Mouse (Mus musculus) liver, embryonic 11.5 days (tissue): ENCODE data around the gene Sdf4. TPM values are rescaled to one million over a fixed set of nuclear protein-coding genes. Genes with fewer than 3 reads are reported as not detected.

Experiments
- ATAC-seq: fragments of 200-750 bp; cut with Nextera tagmentation; replicated peaks from 2 replicates; pipeline ENCODE4 v1.8.0; 2017; ENCODE audit warnings: moderate number of reproducible peaks, mild to moderate bottlenecking, moderate TSS enrichment, moderate library complexity; ENCODE audit not compliant: low FRiP score
- DNase-seq: peaks from one replicate; pipeline ENCODE4 v3.0.0-alpha.2; 2017; ENCODE audit warnings: low spot score
- H3K27ac ChIP-seq: fragments of 300-500 bp; sonication (generic); 2 replicates; pipeline ENCODE4 v1.5.1; 2014; ENCODE audit warnings: mild to moderate bottlenecking, low read depth, low read length, control low read depth
- H3K27me3 ChIP-seq: fragments of 300-500 bp; sonication (generic); replicated peaks from 2 replicates; pipeline ENCODE4 v1.6.1; 2014; ENCODE audit warnings: low read length, mixed read lengths; ENCODE audit not compliant: control insufficient read depth, insufficient read depth
- H3K36me3 ChIP-seq: fragments of 300-500 bp; sonication (generic); 2 replicates; pipeline ENCODE4 v1.6.1; 2014; ENCODE audit warnings: mild to moderate bottlenecking, low read length, moderate library complexity, mixed read lengths; ENCODE audit not compliant: control insufficient read depth, insufficient read depth
- H3K4me1 ChIP-seq: fragments of 300-500 bp; sonication (generic); replicated peaks from 2 replicates; pipeline ENCODE4 v1.6.1; 2014; ENCODE audit warnings: low read length, mixed read lengths; ENCODE audit not compliant: control insufficient read depth, insufficient read depth
- H3K4me2 ChIP-seq: fragments of 300-500 bp; sonication (generic); 2 replicates; pipeline ENCODE4 v1.6.1; 2014; ENCODE audit warnings: mild to moderate bottlenecking, control low read depth, moderate library complexity
- H3K4me3 ChIP-seq: fragments of 300-500 bp; sonication (generic); 2 replicates; pipeline ENCODE4 v1.5.1; 2014; ENCODE audit warnings: low read depth, low read length, control low read depth
- H3K9ac ChIP-seq: fragments of 300-500 bp; sonication (generic); 2 replicates; pipeline ENCODE4 v1.6.1; 2014; ENCODE audit warnings: low read depth, low read length, control low read depth
- H3K9me3 ChIP-seq: fragments of 300-500 bp; sonication (generic); 2 replicates; pipeline ENCODE4 v1.6.1; 2016; ENCODE audit warnings: low read length, inconsistent platforms, mixed read lengths; ENCODE audit not compliant: control insufficient read depth
- WGBS: fragments of 180-500 bp; shearing (Covaris S2); extraction: QIAGEN DNeasy Blood & Tissue Kit; methylation state at CpG from one replicate; pipeline ENCODE4 v1.1.7; 2014; 5-methylcytosine and 5-hydroxymethylcytosine counted together
- polyA plus RNA-seq: library from polyadenylated mRNA; unstranded; fragments of >200 nt; fragmentation: Nextera tagmentation; extraction: Ambion mirVana; gene quantifications from 2 replicates; pipeline ENCODE4 v1.2.1, GENCODE M21; 2014

Gene Sdf4
- polyA plus RNA-seq, 1 experiment from 2014 or later = 130 TPM

DNA sequence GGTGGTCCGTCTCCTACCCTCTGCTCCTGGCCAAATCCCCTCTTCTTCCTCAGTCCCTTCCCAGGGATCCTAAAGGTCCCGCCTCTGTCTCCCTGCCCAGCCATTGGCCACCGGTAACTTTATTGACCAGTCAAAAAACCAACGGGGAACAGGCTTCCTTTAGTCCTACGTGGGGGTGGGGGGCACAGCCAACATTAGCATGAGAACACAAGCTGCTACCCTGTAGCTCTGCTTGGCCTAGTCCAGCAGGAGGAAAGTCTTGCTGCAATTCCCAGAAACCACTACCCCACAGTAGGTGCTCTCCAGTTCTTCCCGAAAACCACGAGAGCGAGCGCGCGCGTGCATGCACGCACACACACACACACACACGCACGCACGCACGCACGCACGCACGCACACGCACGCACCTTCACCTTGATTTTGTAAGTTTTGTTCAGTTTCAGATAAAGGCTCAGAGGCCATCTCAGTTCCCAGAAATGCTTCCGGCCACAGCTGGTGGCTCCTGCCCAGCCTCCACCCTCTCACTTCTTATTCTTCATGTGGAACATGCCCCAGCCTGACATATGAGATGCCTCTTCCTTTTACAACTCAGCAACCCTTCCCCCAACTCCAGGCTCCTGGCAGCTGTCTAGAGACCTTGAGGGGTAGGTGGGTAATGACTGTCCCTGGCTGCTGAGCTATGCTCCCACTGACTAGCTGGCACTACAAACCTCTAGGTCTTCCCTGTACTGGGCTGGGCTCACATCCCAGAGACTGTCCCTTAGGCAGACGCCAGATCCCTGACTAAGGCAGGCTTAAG is 39.1 kb downstream of the Sdf4 start:
- peaks cover 26% of the 10 kb centered on the region for H3K27me3 ChIP-seq
- H3K9me3 ChIP-seq = no peaks in the 10 kb centered on the region
- peak; percentile 70 for ATAC-seq
- peak overlapping the region; percentile 51 for H3K4me3 ChIP-seq
- DNase-seq = peak; percentile 73
- peaks cover 17% of the 10 kb centered on the region for H3K4me1 ChIP-seq
- peak overlapping the region; percentile 80; the same call in 1 of the 2 replicates for H3K27ac ChIP-seq
- no peaks in the 10 kb centered on the region for H3K36me3 ChIP-seq
- WGBS = 3% methylated on average over 24 of the region's 24 CpGs
- peak overlapping the region; percentile 58 for H3K4me2 ChIP-seq
- peak overlapping the region; percentile 63 for H3K9ac ChIP-seq

DNA sequence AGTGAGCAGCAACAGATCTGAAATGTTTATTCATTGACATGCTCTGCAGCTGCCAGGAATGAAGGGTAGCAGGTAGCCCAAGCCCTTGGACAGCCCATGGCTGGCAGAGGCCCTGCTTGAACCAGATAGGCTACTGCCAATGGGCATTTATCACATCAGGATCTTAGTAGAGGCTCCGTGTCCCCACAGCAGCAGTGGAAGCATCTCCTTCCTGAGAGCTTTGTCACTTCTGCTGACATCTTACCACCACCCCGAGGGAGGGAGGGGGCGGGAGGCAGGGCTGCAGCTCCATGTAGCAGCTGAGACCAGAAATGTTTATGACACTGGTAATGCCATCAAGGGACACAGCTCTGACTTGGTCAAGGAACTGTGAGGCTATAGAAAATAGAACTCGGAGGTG is 40.2 kb downstream of the Sdf4 start:
- Histone ChIP-seq H3K36me3 (no peaks in the 10 kb centered on the region), H3K27ac (no peak overlapping the region), H3K4me1 (peaks cover 17% of the 10 kb centered on the region), H3K9me3 (no peaks in the 10 kb centered on the region), H3K27me3 (peaks cover 26% of the 10 kb centered on the region), H3K4me2 (no peak overlapping the region), H3K9ac (no peak overlapping the region), H3K4me3 (no peak overlapping the region)
- no peak for DNase-seq
- no peak for ATAC-seq
- whole genome bisulfite sequencing = 67% methylated on average over 4 of the region's 4 CpGs

DNA sequence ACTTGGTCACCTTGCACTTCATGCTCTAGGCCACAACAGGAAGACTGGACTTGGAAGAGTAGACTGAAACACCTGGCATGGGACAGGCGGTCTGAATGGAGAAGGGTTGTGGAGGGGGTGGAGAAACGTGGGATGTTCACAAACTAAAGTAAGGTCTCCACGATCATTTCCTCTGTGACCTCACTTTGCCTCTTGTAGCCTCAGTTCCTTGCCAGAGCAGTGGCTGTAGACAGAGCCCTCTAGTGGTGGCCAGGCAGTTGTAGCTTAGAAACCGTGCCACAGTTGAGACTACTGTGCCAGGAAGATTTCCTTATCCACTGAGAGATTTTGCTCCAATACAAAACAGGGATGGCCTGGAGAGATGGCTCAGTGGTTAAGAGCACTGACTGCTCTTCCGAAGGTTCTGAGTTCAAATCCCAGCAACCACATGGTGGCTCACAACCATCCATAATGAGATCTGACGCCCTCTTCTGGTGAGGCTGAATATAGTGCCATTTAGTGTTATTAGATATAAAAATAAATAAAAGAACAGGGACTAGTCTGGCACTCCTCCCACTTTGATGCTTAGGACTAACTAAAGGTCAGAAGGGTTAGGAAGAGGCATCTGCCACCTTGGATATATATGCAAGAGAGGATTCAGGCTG is 40.9 kb downstream of the Sdf4 start:
- Histone ChIP-seq H3K4me3 (no peak overlapping the region), H3K36me3 (no peaks in the 10 kb centered on the region), H3K27ac (no peak overlapping the region), H3K9me3 (no peaks in the 10 kb centered on the region), H3K4me2 (no peak overlapping the region), H3K9ac (no peak overlapping the region), H3K4me1 (peaks cover 17% of the 10 kb centered on the region), H3K27me3 (peaks cover 26% of the 10 kb centered on the region)
- WGBS = 38% methylated on average over 6 of the region's 6 CpGs
- DNase-seq (no peak), ATAC-seq (no peak; the same call in 1 of the 2 replicates)

DNA sequence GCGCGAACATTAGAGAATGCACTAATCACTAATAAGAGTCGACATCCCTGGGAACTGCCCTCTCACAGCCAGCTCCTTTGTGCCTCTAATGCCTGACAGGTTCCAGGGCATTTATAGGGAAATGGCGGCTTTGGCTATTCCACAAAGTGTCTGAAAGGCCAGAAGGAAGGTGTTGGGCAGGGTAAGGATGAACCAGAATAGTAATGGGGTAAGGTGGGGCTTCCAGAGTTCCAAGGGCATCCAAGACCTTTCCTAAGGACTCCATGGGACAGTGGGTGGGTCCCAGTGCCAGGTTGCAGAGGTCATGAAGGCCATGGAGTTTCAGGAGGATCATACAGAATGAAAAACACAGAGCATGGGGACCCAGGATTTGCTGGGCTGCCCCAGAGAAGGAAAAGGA is 41.6 kb downstream of the Sdf4 start:
- Histone ChIP-seq H3K27me3 (peaks cover 26% of the 10 kb centered on the region), H3K4me1 (peaks cover 17% of the 10 kb centered on the region), H3K36me3 (no peaks in the 10 kb centered on the region), H3K9me3 (no peaks in the 10 kb centered on the region), H3K27ac (no peak overlapping the region), H3K4me2 (no peak overlapping the region), H3K4me3 (no peak overlapping the region), H3K9ac (no peak overlapping the region)
- ATAC-seq = no peak
- DNase-seq = no peak
- WGBS = 72% methylated on average over 4 of the region's 4 CpGs

DNA sequence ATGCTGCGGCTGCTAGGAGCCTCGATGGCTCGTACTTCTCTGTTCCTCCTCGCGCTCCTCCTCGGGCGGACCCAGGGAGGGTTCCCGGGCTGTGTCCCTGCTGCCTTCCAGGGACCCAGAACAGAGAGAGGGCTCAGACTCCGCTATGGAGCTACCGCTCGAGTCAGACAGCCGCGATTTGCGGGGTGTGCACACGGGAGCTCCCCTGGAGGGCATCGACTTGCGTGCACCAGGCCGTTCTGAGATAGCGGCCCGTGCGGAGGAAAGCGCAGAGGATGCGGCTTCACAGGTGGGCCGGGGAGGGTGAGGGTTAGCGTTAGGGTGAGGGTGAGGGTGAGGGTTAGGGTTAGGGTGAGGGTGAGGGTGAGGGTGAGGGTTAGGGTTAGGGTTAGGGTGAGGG is 42.2 kb downstream of the Sdf4 start:
- Histone ChIP-seq H3K9ac (no peak overlapping the region), H3K4me1 (peaks cover 17% of the 10 kb centered on the region), H3K9me3 (no peaks in the 10 kb centered on the region), H3K27me3 (peaks cover 26% of the 10 kb centered on the region), H3K4me2 (peak overlapping the region; percentile 46), H3K36me3 (no peaks in the 10 kb centered on the region), H3K27ac (no peak overlapping the region), H3K4me3 (peak overlapping the region; percentile 20; the same call in 1 of the 2 replicates)
- DNase-seq (no peak), ATAC-seq (no peak)
- WGBS = 11% methylated on average over 25 of the region's 25 CpGs

DNA sequence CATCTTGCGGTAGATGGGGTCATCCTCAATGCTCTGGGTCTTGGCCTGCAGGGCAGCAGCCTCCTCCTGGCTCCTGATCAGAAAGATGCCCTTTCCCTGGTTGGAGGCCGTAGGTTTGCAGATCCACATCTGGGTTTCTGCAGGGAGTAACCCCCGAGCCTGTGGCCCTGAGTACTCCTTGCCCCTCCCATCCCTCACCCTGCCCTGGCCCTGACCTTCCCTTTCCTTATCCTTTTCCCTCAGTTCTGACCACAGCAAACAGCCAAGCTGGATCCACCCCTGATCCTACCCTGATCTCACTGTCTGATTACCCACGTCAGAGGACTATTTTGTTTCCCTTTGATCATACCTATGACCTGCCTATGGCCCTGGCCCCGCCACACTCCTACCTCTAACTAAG is 52.1 kb downstream of the Sdf4 start:
- no peak for ATAC-seq
- Histone ChIP-seq H3K4me2 (no peak overlapping the region), H3K36me3 (no peaks in the 10 kb centered on the region), H3K4me1 (no peaks in the 10 kb centered on the region), H3K27ac (no peak overlapping the region), H3K9me3 (no peaks in the 10 kb centered on the region), H3K27me3 (no peaks in the 10 kb centered on the region), H3K9ac (no peak overlapping the region), H3K4me3 (no peak overlapping the region)
- 50% methylated on average over 5 of the region's 5 CpGs for WGBS
- no peak for DNase-seq

DNA sequence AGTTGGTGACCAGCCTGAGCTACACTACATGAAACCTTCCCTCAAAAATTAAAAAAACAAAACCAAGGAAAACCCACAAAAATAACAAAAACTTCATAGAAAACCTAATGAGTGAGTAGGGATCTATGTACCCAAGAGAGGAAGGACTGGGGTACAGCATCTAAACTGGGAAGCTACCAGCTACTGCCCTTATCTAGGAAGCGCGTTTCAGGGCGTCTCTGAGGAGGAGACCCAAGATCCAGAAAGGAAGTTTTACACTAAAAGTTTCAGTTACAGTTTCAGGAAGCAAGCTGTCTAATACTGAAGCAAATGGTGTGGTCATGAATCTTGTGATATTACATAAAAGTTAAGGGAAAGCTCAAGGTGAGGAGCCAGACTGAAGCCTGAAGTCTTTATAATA is 57.1 kb downstream of the Sdf4 start:
- H3K4me1 ChIP-seq = no peaks in the 10 kb centered on the region
- ATAC-seq (no peak), DNase-seq (no peak)
- H3K27me3 ChIP-seq = no peaks in the 10 kb centered on the region
- no peak overlapping the region for H3K9ac ChIP-seq
- no peaks in the 10 kb centered on the region for H3K9me3 ChIP-seq
- H3K36me3 ChIP-seq = no peaks in the 10 kb centered on the region
- no peak overlapping the region for H3K4me3 ChIP-seq
- WGBS = 54% methylated on average over 3 of the region's 3 CpGs
- no peak overlapping the region for H3K4me2 ChIP-seq
- H3K27ac ChIP-seq = no peak overlapping the region

DNA sequence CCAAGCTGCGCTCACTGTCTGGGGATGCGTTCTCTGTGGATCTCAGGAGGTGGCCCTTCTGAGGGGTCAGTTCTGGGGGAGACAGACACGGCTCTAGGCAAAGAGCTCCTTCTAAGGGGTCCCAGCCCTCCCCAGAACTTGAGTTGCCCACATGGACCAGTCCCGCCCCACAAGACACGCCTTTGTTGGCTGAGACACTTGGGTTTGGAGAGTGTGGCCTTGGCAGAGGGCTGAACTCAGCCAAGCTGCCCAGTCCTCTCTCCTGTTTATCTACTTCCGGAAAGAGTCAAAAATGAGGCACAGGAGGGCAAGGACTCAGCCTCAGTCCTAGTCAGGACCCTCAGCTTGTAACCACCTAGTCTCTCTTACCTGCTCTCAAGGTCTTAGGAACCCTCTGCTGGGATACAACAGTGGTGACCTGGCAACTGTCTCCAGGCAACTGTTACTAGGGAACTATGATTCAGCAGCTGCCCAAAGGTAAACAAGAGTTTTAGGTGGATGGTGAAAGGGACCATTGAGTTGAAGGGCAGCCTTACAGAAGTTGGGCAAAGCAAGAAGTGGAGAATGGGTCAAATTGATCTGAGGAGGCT is 57.8 kb downstream of the Sdf4 start:
- Histone ChIP-seq H3K27me3 (no peaks in the 10 kb centered on the region), H3K4me1 (no peaks in the 10 kb centered on the region), H3K4me2 (no peak overlapping the region), H3K4me3 (no peak overlapping the region), H3K9me3 (no peaks in the 10 kb centered on the region), H3K36me3 (no peaks in the 10 kb centered on the region), H3K9ac (no peak overlapping the region), H3K27ac (no peak overlapping the region)
- DNase-seq (no peak), ATAC-seq (no peak)
- 64% methylated on average over 6 of the region's 6 CpGs for WGBS
